In genomic region chr5:133189798-133190571, GRCm38 (mm10) we compare ENCODE assay signal across 30 mouse cellular contexts.
DNase-seq lines count a peak whose midpoint lies in the region; ATAC-seq and TF ChIP-seq lines count a peak whose summit lies in the region.
"Had no signal": no experiment of that assay in that cellular context is flagged by ENCODE, and none has a peak within 500 bp of the region (broad histone marks: within the 10 kb centered on the region; RNA-seq: fewer than 3 reads in every experiment).

No protein-coding gene starts in this region.

- TF ChIP-seq CTCF in small intestine, adult 2 months (IDR thresholded peaks at IDR 0.05; ENCODE audit: extremely low read depth, insufficient read length, insufficient replicate concordance, low read depth, low read length), result no peak

- no peaks in the 10 kb centered on the region for H3K36me3 ChIP-seq in limb, embryonic 12.5 days
- no peaks in the 10 kb centered on the region for H3K36me3 ChIP-seq in limb, embryonic 10.5 days
- no peaks in the 10 kb centered on the region for H3K36me3 ChIP-seq in intestine, embryonic 16.5 days (ENCODE audit: control insufficient read depth, insufficient read depth, low read length)
- no peaks in the 10 kb centered on the region for H3K36me3 ChIP-seq in limb, embryonic 13.5 days
- no peaks in the 10 kb centered on the region for H3K36me3 ChIP-seq in small intestine, adult 2 months (ENCODE audit: control insufficient read depth, insufficient read depth, low read length)
- H3K36me3 ChIP-seq: embryonic facial prominence, embryonic 10.5 days; embryonic facial prominence, embryonic 13.5 days; forebrain, embryonic 12.5 days; forebrain, embryonic 15.5 days; G1E; heart, embryonic 12.5 days; heart, embryonic 15.5 days had no signal

- no peak overlapping the region for H3K4me2 ChIP-seq in limb, embryonic 12.5 days
- peak overlapping the region; percentile 16; the same call in 1 of the 2 replicates for H3K4me2 ChIP-seq in intestine, embryonic 16.5 days (ENCODE audit: low read depth, low read length)
- H3K4me2 ChIP-seq in limb, embryonic 13.5 days (replicated peaks), result no peak overlapping the region
- H3K4me2 ChIP-seq: embryonic facial prominence, embryonic 13.5 days; forebrain, embryonic 12.5 days; forebrain, embryonic 15.5 days; heart, embryonic 12.5 days; heart, embryonic 15.5 days; hindbrain, embryonic 14.5 days had no signal

- WGBS in limb, embryonic 12.5 days, result 35% methylated on average over 8 of the region's 8 CpGs
- WGBS in limb, embryonic 10.5 days, result 79% methylated on average over 8 of the region's 8 CpGs
- 44% methylated on average over 8 of the region's 8 CpGs for WGBS in intestine, embryonic 16.5 days
- WGBS in limb, embryonic 13.5 days, result 25% methylated on average over 8 of the region's 8 CpGs
- WGBS in small intestine, adult 2 months, result 28% methylated on average over 8 of the region's 8 CpGs

- H3K9me3 ChIP-seq in limb, embryonic 12.5 days, result no peaks in the 10 kb centered on the region
- 0 out of 2 replicates have a peak, but pooled peaks cover 2% of the 10 kb centered on the region for H3K9me3 ChIP-seq in limb, embryonic 10.5 days (replicated peaks)
- no peaks in the 10 kb centered on the region for H3K9me3 ChIP-seq in intestine, embryonic 16.5 days (ENCODE audit: control insufficient read depth, low read length)
- no peaks in the 10 kb centered on the region for H3K9me3 ChIP-seq in limb, embryonic 13.5 days
- H3K9me3 ChIP-seq: embryonic facial prominence, embryonic 10.5 days; embryonic facial prominence, embryonic 13.5 days; forebrain, embryonic 12.5 days; forebrain, embryonic 15.5 days; heart, embryonic 12.5 days; heart, embryonic 15.5 days had no signal

- no peak for DNase-seq in limb, embryonic 10.5 days (ENCODE audit: low spot score)
- no peak for DNase-seq in cerebellum, adult 8-10 months
- no peak for DNase-seq in left cerebral cortex, postnatal 14 days (ENCODE audit: low spot score in 2 of 2)
- no peak for DNase-seq in left cerebral cortex, postnatal 4 days
- DNase-seq: adrenal gland, postnatal 10 days; B cell, adult 2 months; cerebellum, adult 11 months; cerebellum, adult 2 months; cerebellum, postnatal 36 days; embryo, embryonic 11 days; gastrocnemius, postnatal 10 days; heart, adult 18-20 months; heart, postnatal 10 days; heart, postnatal 36 days had no signal

- H3K9ac ChIP-seq in limb, embryonic 12.5 days (replicated peaks), result no peak overlapping the region
- H3K9ac ChIP-seq in intestine, embryonic 16.5 days (ENCODE audit: low read depth, low read length), result no peak overlapping the region
- H3K9ac ChIP-seq in limb, embryonic 13.5 days, result no peak overlapping the region
- H3K9ac ChIP-seq: embryonic facial prominence, embryonic 13.5 days; forebrain, embryonic 12.5 days; forebrain, embryonic 15.5 days; heart, embryonic 12.5 days; heart, embryonic 15.5 days; hindbrain, embryonic 14.5 days had no signal

- intact Hi-C loops in left cerebral cortex, postnatal 14 days (cut with DNase I), result no loop called here
- intact Hi-C loops in left cerebral cortex, postnatal 4 days (cut with DNase I), result no loop called here

- TF ChIP-seq POLR2A in small intestine, adult 2 months (IDR thresholded peaks at IDR 0.05; ENCODE audit: low read depth, low read length), result no peak

- peaks cover 32% of the 10 kb centered on the region for H3K27me3 ChIP-seq in limb, embryonic 12.5 days
- no peaks in the 10 kb centered on the region for H3K27me3 ChIP-seq in limb, embryonic 10.5 days (ENCODE audit: low read depth, poor library complexity, severe bottlenecking)
- no peaks in the 10 kb centered on the region for H3K27me3 ChIP-seq in intestine, embryonic 16.5 days (replicated peaks; ENCODE audit: control insufficient read depth, insufficient read depth, low read length)
- H3K27me3 ChIP-seq in limb, embryonic 13.5 days, result peaks cover 68% of the 10 kb centered on the region
- no peaks in the 10 kb centered on the region for H3K27me3 ChIP-seq in small intestine, adult 2 months (ENCODE audit: control insufficient read depth, insufficient read depth, low read length)
- H3K27me3 ChIP-seq: CH12.LX; embryonic facial prominence, embryonic 13.5 days; forebrain, embryonic 12.5 days; forebrain, embryonic 15.5 days; heart, embryonic 12.5 days; heart, embryonic 15.5 days; Patski had no signal

- H3K4me1 ChIP-seq in limb, embryonic 12.5 days (replicated peaks), result peaks cover 11% of the 10 kb centered on the region; the same call in 1 of the 2 replicates
- H3K4me1 ChIP-seq in limb, embryonic 10.5 days, result peaks cover 8% of the 10 kb centered on the region; the same call in 1 of the 2 replicates
- H3K4me1 ChIP-seq in intestine, embryonic 16.5 days (ENCODE audit: control insufficient read depth, insufficient read depth, low read length), result peaks cover 3% of the 10 kb centered on the region; the same call in 1 of the 2 replicates
- peaks cover 16% of the 10 kb centered on the region for H3K4me1 ChIP-seq in limb, embryonic 13.5 days
- peaks cover 11% of the 10 kb centered on the region; the same call in 1 of the 2 replicates for H3K4me1 ChIP-seq in small intestine, adult 2 months (ENCODE audit: control insufficient read depth, insufficient read depth, insufficient read length, low read length)
- H3K4me1 ChIP-seq: embryonic facial prominence, embryonic 10.5 days; embryonic facial prominence, embryonic 13.5 days; forebrain, embryonic 12.5 days; forebrain, embryonic 15.5 days; heart, embryonic 12.5 days; heart, embryonic 15.5 days had no signal

- 0 out of 2 replicates have a peak, but pooled peaks have one; percentile 37 for ATAC-seq in limb, embryonic 12.5 days (ENCODE audit: insufficient number of reproducible peaks, insufficient read depth, low FRiP score, low TSS enrichment, low read depth)
- ATAC-seq in intestine, embryonic 16.5 days, result peak; percentile 83
- ATAC-seq in limb, embryonic 13.5 days (ENCODE audit: low FRiP score, low read depth), result peak; percentile 82
- ATAC-seq: forebrain, embryonic 15.5 days; hindbrain, postnatal 0 days; Patski had no signal

- no peak overlapping the region for H3K4me3 ChIP-seq in limb, embryonic 12.5 days (replicated peaks)
- H3K4me3 ChIP-seq in limb, embryonic 10.5 days, result no peak overlapping the region
- H3K4me3 ChIP-seq in intestine, embryonic 16.5 days (ENCODE audit: low read length), result no peak overlapping the region
- no peak overlapping the region for H3K4me3 ChIP-seq in limb, embryonic 13.5 days
- H3K4me3 ChIP-seq in small intestine, adult 2 months (ENCODE audit: low read depth, low read length), result no peak overlapping the region
- H3K4me3 ChIP-seq: embryonic facial prominence, embryonic 10.5 days; embryonic facial prominence, embryonic 13.5 days; erythroblast, embryonic 14.5 days; forebrain, embryonic 12.5 days; forebrain, embryonic 15.5 days; heart, embryonic 12.5 days; heart, embryonic 15.5 days had no signal

- no peak overlapping the region for H3K27ac ChIP-seq in limb, embryonic 12.5 days
- no peak overlapping the region for H3K27ac ChIP-seq in limb, embryonic 10.5 days
- H3K27ac ChIP-seq in intestine, embryonic 16.5 days (ENCODE audit: low read length), result no peak overlapping the region
- no peak overlapping the region for H3K27ac ChIP-seq in limb, embryonic 13.5 days
- peak overlapping the region; percentile 49 for H3K27ac ChIP-seq in small intestine, adult 2 months (ENCODE audit: insufficient read depth, low read depth, low read length)
- H3K27ac ChIP-seq: embryonic facial prominence, embryonic 10.5 days; embryonic facial prominence, embryonic 13.5 days; forebrain, embryonic 12.5 days; forebrain, embryonic 15.5 days; heart, embryonic 15.5 days; hindbrain, embryonic 14.5 days; hindbrain, postnatal 0 days had no signal
